Mouse (Mus musculus) forebrain, embryonic 10.5 days (tissue): ENCODE results near the gene Tmem200a. TPM values are rescaled to one million over a fixed set of nuclear protein-coding genes. Genes with fewer than 3 reads are reported as not detected.

Experiments
- DNase-seq: peaks from one replicate; pipeline ENCODE4 v3.0.0-alpha.2; 2017; ENCODE audit warnings: low spot score; ENCODE audit errors: extremely low spot score
- H3K27ac ChIP-seq: fragments of 300-500 bp; sonication (generic); 2 replicates; pipeline ENCODE4 v1.5.1; 2016; ENCODE audit warnings: mild to moderate bottlenecking
- H3K27me3 ChIP-seq: fragments of 300-500 bp; sonication (generic); 2 replicates; pipeline ENCODE4 v1.6.1; 2016; ENCODE audit warnings: mild to moderate bottlenecking; ENCODE audit not compliant: poor library complexity, severe bottlenecking
- H3K36me3 ChIP-seq: fragments of 300-500 bp; sonication (generic); replicated peaks from 2 replicates; pipeline ENCODE4 v1.6.1; 2016; ENCODE audit warnings: mild to moderate bottlenecking, moderate library complexity
- H3K4me1 ChIP-seq: fragments of 300-500 bp; sonication (generic); 2 replicates; pipeline ENCODE4 v1.6.1; 2016
- H3K4me3 ChIP-seq: fragments of 300-500 bp; sonication (generic); 2 replicates; pipeline ENCODE4 v1.5.1; 2016; ENCODE audit warnings: mild to moderate bottlenecking, moderate library complexity
- H3K9me3 ChIP-seq: fragments of 300-500 bp; sonication (generic); 2 replicates; pipeline ENCODE4 v1.6.1; 2016; ENCODE audit warnings: mild to moderate bottlenecking, moderate library complexity
- WGBS: fragments of 180-500 bp; shearing (Covaris S2); methylation state at CpG from one replicate; pipeline ENCODE4 v1.1.7; 2016; 5-methylcytosine and 5-hydroxymethylcytosine counted together
- polyA plus RNA-seq: library from polyadenylated mRNA; unstranded; fragments of >200 nt; fragmentation: Nextera tagmentation; extraction: Ambion mirVana; gene quantifications from 2 replicates; pipeline ENCODE4 v1.2.1, GENCODE M21; 2016

Gene Tmem200a
- polyA plus RNA-seq, 1 experiment from 2014 or later = 4.9 TPM

- Histone ChIP-seq H3K27me3 (no peaks in the 10 kb centered on the region), H3K9me3 (no peaks in the 10 kb centered on the region), H3K36me3 (no peaks in the 10 kb centered on the region), H3K4me1 (no peaks in the 10 kb centered on the region), H3K27ac (no peak overlapping the region), H3K4me3 (no peak overlapping the region)
- DNase-seq = no peak
- WGBS = 96% methylated on average over 2 of the region's 2 CpGs
Observed at GRCm38 (mm10) chr10:26051177-26051576, 27.7 kb downstream of the Tmem200a start.

DNA sequence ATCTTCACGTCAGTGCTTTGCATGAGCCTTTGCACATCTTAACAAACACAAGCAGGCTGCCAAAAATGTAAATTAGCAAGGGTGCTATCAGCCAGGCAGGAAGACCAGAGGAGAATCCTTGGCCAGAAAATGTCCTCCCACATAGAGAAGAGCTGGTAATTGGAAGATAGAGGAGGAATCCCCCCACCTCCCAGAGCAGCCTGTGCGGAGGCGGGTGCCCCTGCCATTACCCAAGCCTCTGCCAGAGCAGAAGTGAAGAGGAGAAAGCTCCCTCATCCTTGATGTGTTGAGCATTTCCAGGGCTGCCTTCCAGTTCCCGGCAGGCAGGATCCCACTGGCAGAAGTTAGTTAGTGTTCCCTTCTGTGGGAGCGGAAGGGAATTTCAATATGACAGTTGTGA is 43.9 kb downstream of the Tmem200a start:
- Histone ChIP-seq H3K27ac (no peak overlapping the region), H3K9me3 (no peaks in the 10 kb centered on the region), H3K4me1 (no peaks in the 10 kb centered on the region), H3K27me3 (no peaks in the 10 kb centered on the region), H3K4me3 (no peak overlapping the region), H3K36me3 (no peaks in the 10 kb centered on the region)
- no peak for DNase-seq
- 85% methylated on average over 5 of the region's 5 CpGs for WGBS

DNA sequence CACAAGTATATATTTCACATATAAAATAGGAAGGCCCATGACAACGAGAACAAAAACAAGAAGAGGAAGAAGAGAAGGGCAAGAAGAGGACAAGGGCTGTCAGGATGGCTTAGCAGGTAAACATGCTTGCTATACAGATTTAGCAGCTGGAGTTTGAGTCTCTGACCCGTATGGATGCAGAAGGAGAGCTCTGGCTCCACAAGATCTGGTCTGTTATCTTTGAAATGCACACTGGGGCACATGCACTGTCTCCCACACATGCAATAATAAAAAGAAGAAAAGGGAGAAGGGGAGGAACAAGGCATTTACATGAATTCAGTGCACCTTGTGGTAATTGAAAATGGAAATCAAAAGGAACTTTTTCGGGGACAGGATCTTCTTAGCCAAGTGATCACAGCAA is 60.1 kb downstream of the Tmem200a start:
- Histone ChIP-seq H3K4me3 (no peak overlapping the region), H3K36me3 (no peaks in the 10 kb centered on the region), H3K9me3 (no peaks in the 10 kb centered on the region), H3K4me1 (no peaks in the 10 kb centered on the region), H3K27ac (no peak overlapping the region), H3K27me3 (no peaks in the 10 kb centered on the region)
- DNase-seq = no peak
- WGBS = 84% methylated on average over 3 of the region's 3 CpGs

- WGBS = 54% methylated on average over 1 of the region's 1 CpGs
Observed at GRCm38 (mm10) chr10:26014298-26014697, 64.6 kb downstream of the Tmem200a start.

DNA sequence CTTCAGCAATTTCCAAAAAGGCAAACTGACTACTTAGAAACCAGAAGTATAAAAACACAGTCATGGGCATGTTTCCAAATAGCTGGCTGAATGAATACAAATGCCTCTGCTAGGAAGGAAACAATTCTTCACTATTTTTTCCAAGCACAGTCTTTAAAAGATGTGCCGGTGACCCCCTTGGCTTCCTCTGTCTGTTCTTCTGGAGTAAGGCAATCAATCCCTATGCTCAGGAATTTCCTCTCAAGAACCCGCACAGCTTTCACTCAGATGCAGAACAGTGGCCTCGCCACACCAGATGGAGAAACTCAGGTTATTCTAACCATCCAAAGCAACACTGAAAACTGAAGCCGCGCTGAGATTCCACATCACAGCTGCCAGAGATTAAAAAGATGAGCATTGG is 69.9 kb downstream of the Tmem200a start:
- Histone ChIP-seq H3K36me3 (no peaks in the 10 kb centered on the region), H3K27ac (no peak overlapping the region), H3K4me1 (no peaks in the 10 kb centered on the region), H3K27me3 (no peaks in the 10 kb centered on the region), H3K4me3 (no peak overlapping the region), H3K9me3 (no peaks in the 10 kb centered on the region)
- WGBS = 78% methylated on average over 5 of the region's 5 CpGs
- no peak for DNase-seq

More at GRCm38 (mm10) chr10:26014298-26014697, 64.6 kb downstream of the Tmem200a start:
- no peak overlapping the region for H3K4me3 ChIP-seq
- no peaks in the 10 kb centered on the region for H3K9me3 ChIP-seq
- DNase-seq = no peak
- H3K36me3 ChIP-seq = no peaks in the 10 kb centered on the region
- no peaks in the 10 kb centered on the region for H3K27me3 ChIP-seq
- no peaks in the 10 kb centered on the region for H3K4me1 ChIP-seq
- H3K27ac ChIP-seq = no peak overlapping the region

GRCm38 (mm10) chr10:26005471-26005870 is 73.4 kb downstream of the Tmem200a start:
- no peak for DNase-seq
- H3K4me3 ChIP-seq = no peak overlapping the region
- H3K4me1 ChIP-seq = no peaks in the 10 kb centered on the region
- WGBS = 91% methylated on average over 6 of the region's 6 CpGs
- no peaks in the 10 kb centered on the region for H3K27me3 ChIP-seq
- H3K9me3 ChIP-seq = no peaks in the 10 kb centered on the region
- no peak overlapping the region for H3K27ac ChIP-seq
- H3K36me3 ChIP-seq = no peaks in the 10 kb centered on the region

GRCm38 (mm10) chr10:26000893-26001292 is 78.0 kb downstream of the Tmem200a start:
- H3K27ac ChIP-seq = no peak overlapping the region
- H3K4me1 ChIP-seq = no peaks in the 10 kb centered on the region; the same call in 1 of the 2 replicates
- H3K36me3 ChIP-seq = no peaks in the 10 kb centered on the region
- no peak for DNase-seq
- no peaks in the 10 kb centered on the region for H3K9me3 ChIP-seq
- no peaks in the 10 kb centered on the region for H3K27me3 ChIP-seq
- H3K4me3 ChIP-seq = no peak overlapping the region
- 92% methylated on average over 2 of the region's 2 CpGs for WGBS

DNA sequence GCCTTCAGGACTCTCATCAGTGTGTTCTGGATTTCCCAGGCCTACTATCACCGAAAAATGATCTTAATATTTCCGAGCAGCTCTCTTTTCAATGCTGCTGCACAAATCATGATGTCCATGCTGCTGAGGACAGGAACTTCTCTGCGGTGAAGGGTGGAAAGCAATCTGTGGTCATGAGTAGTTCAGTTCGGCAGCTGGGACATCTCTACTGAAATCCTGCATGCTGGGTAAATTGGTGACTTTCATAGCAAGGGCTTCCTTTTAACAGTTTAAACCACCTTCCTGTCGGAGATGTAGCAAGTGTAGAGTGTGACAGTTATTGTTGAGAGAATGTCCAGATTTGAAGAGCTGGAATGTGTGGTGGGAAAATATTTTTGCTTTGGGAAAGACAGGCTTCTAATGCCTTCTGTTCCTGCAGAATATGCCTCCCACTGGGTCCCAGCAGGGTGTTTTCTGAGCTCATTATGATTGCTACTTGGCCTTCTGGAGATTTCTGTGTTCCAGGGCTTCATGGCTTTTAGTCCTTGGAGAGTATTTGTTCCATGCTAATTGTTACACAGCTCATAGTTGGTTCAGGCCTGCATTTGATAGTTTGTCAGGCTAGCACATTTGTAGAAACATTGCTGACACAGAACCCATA is 79.4 kb downstream of the Tmem200a start:
- DNase-seq = no peak
- Histone ChIP-seq H3K4me3 (no peak overlapping the region), H3K4me1 (no peaks in the 10 kb centered on the region; the same call in 1 of the 2 replicates), H3K9me3 (no peaks in the 10 kb centered on the region), H3K27ac (no peak overlapping the region), H3K36me3 (no peaks in the 10 kb centered on the region), H3K27me3 (no peaks in the 10 kb centered on the region)
- 84% methylated on average over 5 of the region's 5 CpGs for WGBS

- no peak for DNase-seq
- no peak overlapping the region for H3K27ac ChIP-seq
- no peaks in the 10 kb centered on the region for H3K36me3 ChIP-seq
- H3K27me3 ChIP-seq = no peaks in the 10 kb centered on the region
- no peak overlapping the region for H3K4me3 ChIP-seq
- H3K9me3 ChIP-seq = no peaks in the 10 kb centered on the region
- no peaks in the 10 kb centered on the region for H3K4me1 ChIP-seq
- WGBS = 62% methylated on average over 2 of the region's 2 CpGs
Observed at GRCm38 (mm10) chr10:25984056-25984455, 94.8 kb downstream of the Tmem200a start.

DNA sequence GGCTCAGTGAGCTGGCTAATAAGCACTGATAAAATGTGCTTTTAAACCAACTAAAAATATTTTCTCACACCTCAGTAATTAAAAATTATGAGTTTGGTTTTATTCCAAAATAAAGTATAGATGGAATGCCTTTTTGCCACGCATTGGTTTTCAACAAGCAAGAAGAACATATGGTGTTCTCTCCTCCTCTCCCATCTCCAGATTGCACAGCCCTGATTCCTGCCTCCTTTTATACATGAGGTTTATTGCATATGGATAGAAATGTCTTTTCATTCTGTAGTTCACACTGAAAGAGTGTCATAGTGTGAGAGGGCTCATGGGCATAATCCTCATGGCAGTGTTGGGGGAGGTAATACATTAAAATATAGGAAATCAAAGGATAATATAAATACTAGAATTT is 96.2 kb downstream of the Tmem200a start:
- H3K27me3 ChIP-seq = no peaks in the 10 kb centered on the region
- no peak for DNase-seq
- no peaks in the 10 kb centered on the region for H3K4me1 ChIP-seq
- H3K9me3 ChIP-seq = no peaks in the 10 kb centered on the region; the same call in 1 of the 2 replicates
- no peak overlapping the region for H3K27ac ChIP-seq
- no peaks in the 10 kb centered on the region for H3K36me3 ChIP-seq
- no peak overlapping the region for H3K4me3 ChIP-seq
- 88% methylated on average over 1 of the region's 1 CpGs for WGBS

- no peak overlapping the region for H3K4me3 ChIP-seq
- peaks cover 9% of the 10 kb centered on the region for H3K4me1 ChIP-seq
- peaks cover 2% of the 10 kb centered on the region; the same call in 1 of the 2 replicates for H3K27me3 ChIP-seq
- no peak for DNase-seq
- 87% methylated on average over 4 of the region's 4 CpGs for WGBS
- no peaks in the 10 kb centered on the region for H3K36me3 ChIP-seq
- no peaks in the 10 kb centered on the region for H3K9me3 ChIP-seq
- no peak overlapping the region for H3K27ac ChIP-seq
Observed at GRCm38 (mm10) chr10:25962863-25963262, 116.0 kb downstream of the Tmem200a start.

DNA sequence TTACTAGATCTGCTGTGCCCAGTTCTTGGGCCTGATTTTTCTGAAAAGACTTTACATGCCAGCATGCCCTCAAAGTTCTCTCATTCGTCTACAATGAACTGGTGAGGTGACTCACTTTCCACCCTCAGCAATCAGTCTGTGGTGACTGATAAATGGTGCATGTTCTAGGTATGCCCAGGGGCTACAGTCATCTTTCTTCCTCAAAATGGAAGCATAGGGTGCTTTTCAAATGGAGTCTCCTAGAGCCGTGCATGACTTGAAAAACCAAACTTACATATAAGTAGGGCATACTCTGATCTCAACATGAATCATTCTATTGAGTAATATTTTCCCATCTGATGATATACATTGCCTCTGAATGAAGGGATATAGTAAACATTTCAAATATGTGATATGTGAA is 117.8 kb downstream of the Tmem200a start:
- H3K4me3 ChIP-seq = no peak overlapping the region
- no peak for DNase-seq
- no peak overlapping the region for H3K27ac ChIP-seq
- H3K4me1 ChIP-seq = peaks cover 9% of the 10 kb centered on the region
- H3K9me3 ChIP-seq = no peaks in the 10 kb centered on the region
- H3K27me3 ChIP-seq = peaks cover 20% of the 10 kb centered on the region
- H3K36me3 ChIP-seq = no peaks in the 10 kb centered on the region
- WGBS = 88% methylated on average over 2 of the region's 2 CpGs

DNA sequence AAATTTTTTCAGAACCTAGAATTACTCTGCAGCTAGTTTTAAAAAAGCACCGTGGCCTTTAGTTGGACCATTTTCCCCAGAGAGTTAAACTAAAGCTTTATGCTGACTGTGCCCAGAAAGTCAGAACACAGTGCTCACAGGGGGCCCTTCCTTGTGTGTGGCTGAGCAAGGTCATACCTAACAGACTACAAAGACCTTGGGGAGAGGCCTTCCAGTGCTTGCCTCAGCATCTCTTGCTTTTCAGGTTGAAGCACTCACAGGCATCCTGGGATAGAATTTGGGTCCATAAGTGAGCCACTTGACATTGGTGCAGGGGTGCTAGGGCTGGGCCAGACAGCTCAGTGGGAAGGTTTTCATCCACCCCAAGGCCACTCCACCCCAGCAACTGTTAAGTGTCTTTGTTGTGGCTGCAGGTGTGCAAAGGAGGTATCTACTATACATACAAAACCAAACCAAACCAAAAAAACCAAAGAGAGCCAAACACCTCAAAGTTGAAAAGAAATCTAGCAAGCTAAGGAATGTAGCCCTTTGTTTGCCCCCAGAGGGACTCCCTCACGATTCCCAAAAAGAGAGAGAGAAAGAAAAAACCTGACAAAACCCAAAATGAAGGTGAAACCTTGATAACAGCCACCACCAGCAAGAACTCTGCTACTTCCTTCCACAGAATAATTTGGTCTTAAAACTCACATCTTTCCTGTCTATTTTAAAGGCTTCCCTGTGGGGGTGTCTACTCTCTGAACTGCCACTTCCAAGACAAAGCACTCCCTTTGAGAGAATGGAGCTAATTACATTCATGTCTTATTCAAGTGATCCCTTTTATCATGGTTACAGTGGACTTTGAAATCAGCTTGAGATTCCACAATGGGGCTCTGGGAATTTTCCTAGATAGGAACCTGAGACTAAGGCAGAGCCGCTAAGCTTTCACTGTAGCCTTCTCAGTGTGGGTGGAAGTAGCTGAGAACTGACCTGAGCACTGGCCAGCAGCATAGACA is 119.8 kb downstream of the Tmem200a start:
- Histone ChIP-seq H3K4me3 (no peak overlapping the region), H3K27me3 (peaks cover 33% of the 10 kb centered on the region), H3K27ac (no peak overlapping the region), H3K36me3 (no peaks in the 10 kb centered on the region), H3K4me1 (peaks cover 20% of the 10 kb centered on the region), H3K9me3 (no peaks in the 10 kb centered on the region)
- 46% methylated on average over 3 of the region's 3 CpGs for WGBS
- no peak for DNase-seq
